In the genomic region with DNA sequence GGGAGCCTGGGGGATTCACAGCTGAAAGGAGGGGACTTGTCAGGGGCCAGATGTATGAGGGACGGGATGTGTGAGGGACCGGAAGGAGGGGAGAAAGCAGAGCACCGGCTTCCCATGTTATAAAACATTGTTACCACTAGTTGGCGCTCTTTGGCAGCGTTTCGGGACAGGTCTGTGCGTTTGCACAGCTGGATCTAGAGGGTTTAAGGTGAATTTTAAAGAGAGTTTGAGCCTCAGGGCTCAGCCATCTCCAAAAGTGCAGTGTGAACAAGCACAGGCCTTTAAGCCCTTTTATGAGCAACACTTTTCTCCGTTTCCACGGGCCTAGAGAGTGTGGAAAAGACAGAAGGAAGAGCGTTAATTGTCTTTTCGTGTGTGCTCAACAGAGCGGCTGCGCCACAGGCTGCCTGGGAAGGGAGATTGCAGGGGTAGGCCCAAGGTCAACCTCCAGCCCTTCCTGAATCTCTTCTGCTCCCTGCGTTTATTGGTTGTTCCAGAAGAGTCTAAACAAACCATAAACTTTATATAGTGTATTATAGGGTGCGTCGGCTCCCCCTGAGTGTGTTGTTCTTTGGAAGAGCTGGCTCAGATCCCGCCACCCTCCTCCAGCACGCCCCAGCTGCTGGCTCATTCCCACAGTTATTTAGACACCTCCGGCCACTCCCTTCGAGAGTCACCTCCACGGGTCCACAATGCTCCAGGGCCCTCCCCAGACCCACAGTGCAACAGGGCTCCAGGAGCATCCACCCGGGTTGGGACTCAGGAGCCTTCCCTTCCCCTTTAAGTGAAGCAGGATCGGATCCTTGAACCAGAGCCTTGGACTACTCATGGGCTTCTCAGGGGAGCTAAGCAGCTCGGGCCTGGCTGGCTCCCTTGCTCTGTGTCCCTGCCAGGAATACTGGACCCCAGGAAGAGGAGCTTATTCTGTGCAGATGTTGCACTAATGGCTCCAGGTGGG, we compare ENCODE assay signal across 8 mouse cellular contexts. TPM values are rescaled to one million over a fixed set of nuclear protein-coding genes. Genes with fewer than 3 reads are reported as not detected.
DNase-seq lines count a peak whose midpoint lies in the region; ATAC-seq lines count a peak whose summit lies in the region.

No protein-coding gene starts in this region.

- no peaks in the 10 kb centered on the region for H3K27me3 ChIP-seq in intestine, embryonic 16.5 days (replicated peaks; ENCODE audit: control insufficient read depth, insufficient read depth, low read length)
- H3K27me3 ChIP-seq in liver, embryonic 16.5 days (ENCODE audit: control insufficient read depth, insufficient read depth, low read depth, low read length), result no peaks in the 10 kb centered on the region
- peaks cover 23% of the 10 kb centered on the region for H3K27me3 ChIP-seq in neural tube, embryonic 13.5 days

- peak; percentile 94 for ATAC-seq in intestine, embryonic 16.5 days
- ATAC-seq in liver, embryonic 16.5 days (ENCODE audit: low read depth), result peak; percentile 40; the same call in 1 of the 2 replicates
- ATAC-seq in neural tube, embryonic 13.5 days (ENCODE audit: low read depth), result peak; percentile 76

- H3K27ac ChIP-seq in intestine, embryonic 16.5 days (ENCODE audit: low read length), result peak overlapping the region; percentile 97
- H3K27ac ChIP-seq in liver, embryonic 16.5 days (ENCODE audit: low read length), result no peak overlapping the region
- H3K27ac ChIP-seq in neural tube, embryonic 13.5 days (replicated peaks), result no peak overlapping the region; the same call in 1 of the 2 replicates

- H3K36me3 ChIP-seq in intestine, embryonic 16.5 days (ENCODE audit: control insufficient read depth, insufficient read depth, low read length), result no peaks in the 10 kb centered on the region
- no peaks in the 10 kb centered on the region for H3K36me3 ChIP-seq in liver, embryonic 16.5 days (ENCODE audit: control insufficient read depth, insufficient read depth)
- H3K36me3 ChIP-seq in neural tube, embryonic 13.5 days, result no peaks in the 10 kb centered on the region

- no peaks in the 10 kb centered on the region for H3K9me3 ChIP-seq in intestine, embryonic 16.5 days (ENCODE audit: control insufficient read depth, low read length)
- H3K9me3 ChIP-seq in liver, embryonic 16.5 days (replicated peaks; ENCODE audit: control insufficient read depth, low read length), result no peaks in the 10 kb centered on the region
- H3K9me3 ChIP-seq in neural tube, embryonic 13.5 days, result no peaks in the 10 kb centered on the region

- peaks cover 26% of the 10 kb centered on the region for H3K4me1 ChIP-seq in intestine, embryonic 16.5 days (ENCODE audit: control insufficient read depth, insufficient read depth, low read length)
- no peaks in the 10 kb centered on the region for H3K4me1 ChIP-seq in liver, embryonic 16.5 days (ENCODE audit: control insufficient read depth, low read depth, low read length)
- H3K4me1 ChIP-seq in neural tube, embryonic 13.5 days (replicated peaks), result peaks cover 16% of the 10 kb centered on the region

- H3K4me2 ChIP-seq in intestine, embryonic 16.5 days (ENCODE audit: low read depth, low read length), result peak overlapping the region; percentile 38
- no peak overlapping the region for H3K4me2 ChIP-seq in liver, embryonic 16.5 days (ENCODE audit: low read depth, low read length)
- 0 out of 2 replicates have a peak overlapping the region, but pooled peaks have one; percentile 13 for H3K4me2 ChIP-seq in neural tube, embryonic 13.5 days

- intact Hi-C loops in gastrocnemius, postnatal 14 days (cut with DNase I; ENCODE audit: low total_unique reads), result no loop called here

- 19% methylated on average over 24 of the region's 24 CpGs for WGBS in intestine, embryonic 16.5 days
- WGBS in liver, embryonic 16.5 days (ENCODE audit: insufficient replicate concordance), result 45% methylated on average over 24 of the region's 24 CpGs
- 44% methylated on average over 24 of the region's 24 CpGs for WGBS in neural tube, embryonic 13.5 days

- H3K9ac ChIP-seq in intestine, embryonic 16.5 days (ENCODE audit: low read depth, low read length), result peak overlapping the region; percentile 53
- no peak overlapping the region for H3K9ac ChIP-seq in liver, embryonic 16.5 days (ENCODE audit: low read depth, low read length)
- H3K9ac ChIP-seq in neural tube, embryonic 13.5 days, result no peak overlapping the region

- no peak overlapping the region for H3K4me3 ChIP-seq in intestine, embryonic 16.5 days (ENCODE audit: low read length)
- H3K4me3 ChIP-seq in liver, embryonic 16.5 days (ENCODE audit: low read depth, low read length), result no peak overlapping the region
- H3K4me3 ChIP-seq in neural tube, embryonic 13.5 days, result no peak overlapping the region

- peak; percentile 66 to 67 for DNase-seq in right cerebral cortex, postnatal 10 days (ENCODE audit: low spot score in 2 of 2)
- no peak for DNase-seq in right cerebral cortex, postnatal 25 days
- peak; percentile 34 for DNase-seq in c-Kit-positive CD71-positive TER-119-negative erythroid progenitor cells, embryonic 14.5 days (ENCODE audit: low read depth)
- peak; percentile 71 for DNase-seq in gastrocnemius, postnatal 14 days
- peak; percentile 73 for DNase-seq in thymus, postnatal 25 days

RNA-seq across cellular contexts. Expression of a gene that starts 6.8 kb away (rescaled TPM):
- total RNA-seq in gastrocnemius, postnatal 14 days (2021), result 1 to 10 TPM in 1 of 2 experiments, under 1 TPM in 1; 0.82 to 3.2 TPM
- polyA plus RNA-seq in intestine, embryonic 16.5 days (2015; fragmentation: Nextera tagmentation; extraction: Ambion mirVana), result 14.0 and 19.7 TPM in 2 replicates
- polyA plus RNA-seq in liver, embryonic 16.5 days (2015; fragmentation: Nextera tagmentation; extraction: Ambion mirVana), result 0.80 and 0.93 TPM in 2 replicates
- not detected in 2 replicates for polyA plus RNA-seq in neural tube, embryonic 13.5 days (2015; fragmentation: Nextera tagmentation; extraction: Ambion mirVana)

RNA-seq across cellular contexts. Expression of a gene that starts 40.3 kb away (rescaled TPM):
- not detected for total RNA-seq in gastrocnemius, postnatal 14 days (2021)
- polyA plus RNA-seq in intestine, embryonic 16.5 days (2015; fragmentation: Nextera tagmentation; extraction: Ambion mirVana), result 0.22 and 0.23 TPM in 2 replicates
- polyA plus RNA-seq in liver, embryonic 16.5 days (2015; fragmentation: Nextera tagmentation; extraction: Ambion mirVana), result 0.05 and 0.06 TPM in 2 replicates
- 0.13 TPM in 1 of 2 replicates, not detected in the other for polyA plus RNA-seq in neural tube, embryonic 13.5 days (2015; fragmentation: Nextera tagmentation; extraction: Ambion mirVana)

RNA-seq across cellular contexts. Expression of a gene that starts 59.1 kb away (rescaled TPM):
- not detected for total RNA-seq in gastrocnemius, postnatal 14 days (2021)
- polyA plus RNA-seq in intestine, embryonic 16.5 days (2015; fragmentation: Nextera tagmentation; extraction: Ambion mirVana), result 0.65 and 1.9 TPM in 2 replicates
- polyA plus RNA-seq in liver, embryonic 16.5 days (2015; fragmentation: Nextera tagmentation; extraction: Ambion mirVana), result 0.68 and 1.0 TPM in 2 replicates
- polyA plus RNA-seq in neural tube, embryonic 13.5 days (2015; fragmentation: Nextera tagmentation; extraction: Ambion mirVana), result 0.22 and 0.40 TPM in 2 replicates

Comparison
In these comparisons a context has a peak if more than half of its experiments do, and no peak if none do; other contexts are left out.
1. ATAC-seq: peak in every context shown above with its lines; median percentile 94 in intestine, embryonic 16.5 days; 76 in neural tube, embryonic 13.5 days; 40 in liver, embryonic 16.5 days.